Mouse (Mus musculus): ENCODE results near the gene Tsen34.
A peak's percentile ranks its signal among the peaks of the same experiment; 100 is the strongest.
"Not testable (repeated sequence)": the region's sequence is repeated elsewhere in the genome, so short reads cannot be mapped to it uniquely, and the experiment has no call there.

Tsen34 gene

GRCm38 (mm10) chr7:3691919-3692318 is 744 bp upstream of the Tsen34 start:
- DNase-seq, result no peak

- DNase-seq, result peak; percentile 97 to 99
Measured at GRCm38 (mm10) chr7:3692987-3693808, 535 bp downstream of the Tsen34 start, which contains the start of gene Mboat7. Gene Mboat7, minus strand, starts transcription at chr7:3693523.

GRCm38 (mm10) chr7:3693809-3694075 is 1.1 kb downstream of the Tsen34 start:
- no peak for DNase-seq

GRCm38 (mm10) chr7:3694076-3694948 is 1.6 kb downstream of the Tsen34 start:
- DNase-seq, result peak; percentile 40 to 63

GRCm38 (mm10) chr7:3694949-3695305 is 2.3 kb downstream of the Tsen34 start:
- not testable (repeated sequence) for DNase-seq

- no peak for DNase-seq
Measured at GRCm38 (mm10) chr7:3698471-3698870, 5.8 kb downstream of the Tsen34 start.

- DNase-seq, result no peak
Measured at GRCm38 (mm10) chr7:3703148-3703878, 10.7 kb downstream of the Tsen34 start.

GRCm38 (mm10) chr7:3703879-3704441 is 11.3 kb downstream of the Tsen34 start, which contains the start of gene Rps9:
Gene Rps9, plus strand, starts transcription at chr7:3703993.
- DNase-seq, result peak; percentile 91 to 95

GRCm38 (mm10) chr7:3704475-3704874 is 11.8 kb downstream of the Tsen34 start:
- DNase-seq, result no peak

GRCm38 (mm10) chr7:3705461-3705860 is 12.8 kb downstream of the Tsen34 start:
- DNase-seq, result not testable (repeated sequence)

GRCm38 (mm10) chr7:3705911-3706310 is 13.2 kb downstream of the Tsen34 start:
- DNase-seq, result no peak

- DNase-seq, result no peak
Measured at GRCm38 (mm10) chr7:3706343-3706934, 13.8 kb downstream of the Tsen34 start.

- DNase-seq, result no peak
Measured at GRCm38 (mm10) chr7:3707027-3707426, 14.4 kb downstream of the Tsen34 start.

- no peak for DNase-seq
Measured at GRCm38 (mm10) chr7:3707568-3708413, 15.1 kb downstream of the Tsen34 start.

GRCm38 (mm10) chr7:3708447-3708980 is 15.9 kb downstream of the Tsen34 start:
- DNase-seq, result not testable (repeated sequence)

- no peak for DNase-seq
Measured at GRCm38 (mm10) chr7:3709000-3709399, 16.3 kb downstream of the Tsen34 start.

- no peak for DNase-seq
Measured at GRCm38 (mm10) chr7:3712264-3712942, 19.7 kb downstream of the Tsen34 start.

GRCm38 (mm10) chr7:3715249-3715648 is 22.6 kb downstream of the Tsen34 start:
- DNase-seq, result no peak

GRCm38 (mm10) chr7:3720268-3720667 is 27.6 kb downstream of the Tsen34 start, which contains the start of gene Pirb:
Gene Pirb, minus strand, starts transcription at chr7:3720391.
- not testable (repeated sequence) for DNase-seq

- not testable (repeated sequence) for DNase-seq
Measured at GRCm38 (mm10) chr7:3725459-3725858, 32.8 kb downstream of the Tsen34 start.

Measured in thymus, adult 18-20 months (tissue).